Mouse (Mus musculus): ENCODE results near the gene Gtpbp4. TPM values are rescaled to one million over a fixed set of nuclear protein-coding genes. Genes with fewer than 3 reads are reported as not detected.

Gtpbp4 gene
- total RNA-seq, 1 experiment from 2014 or later: 54.8 TPM

Other genes starting within 250 kb of the Gtpbp4 start
- gene Wdr37, start 124.2 kb downstream of the Gtpbp4 start, total RNA-seq (2017): 46.6 and 48.3 TPM in 2 replicates
- gene Idi1, start 110.6 kb downstream of the Gtpbp4 start, total RNA-seq (2017): 9.9 and 11.3 TPM in 2 replicates
- not detected in 2 replicates for gene Gm9745, start 47.9 kb downstream of the Gtpbp4 start, total RNA-seq (2017)
- gene Idi2, start 43.2 kb downstream of the Gtpbp4 start, total RNA-seq (2017): not detected in 2 replicates
- 81.3 and 81.6 TPM in 2 replicates for gene Larp4b, start 97.8 kb upstream of the Gtpbp4 start, total RNA-seq (2017)

All from neutrophil, adult 5-6 weeks (primary cell).